Mouse (Mus musculus) olfactory bulb, adult 2 months (tissue): Measurements from ENCODE around the gene Wnt10b.

ENCODE experiments used
- CTCF ChIP-seq: fragments of 200-500 bp; IDR thresholded peaks from 2 replicates; pipeline ENCODE4 v1.5.1; 2012; ENCODE audit warnings: low read depth, mild to moderate bottlenecking, low read length, moderate library complexity; ENCODE audit not compliant: insufficient read depth
- POLR2A ChIP-seq: fragments of 200-500 bp; IDR thresholded peaks from 2 replicates; pipeline ENCODE4 v1.6.1; 2012; ENCODE audit warnings: mild to moderate bottlenecking, low read depth, low read length, moderate library complexity; ENCODE audit not compliant: insufficient read depth

DNA sequence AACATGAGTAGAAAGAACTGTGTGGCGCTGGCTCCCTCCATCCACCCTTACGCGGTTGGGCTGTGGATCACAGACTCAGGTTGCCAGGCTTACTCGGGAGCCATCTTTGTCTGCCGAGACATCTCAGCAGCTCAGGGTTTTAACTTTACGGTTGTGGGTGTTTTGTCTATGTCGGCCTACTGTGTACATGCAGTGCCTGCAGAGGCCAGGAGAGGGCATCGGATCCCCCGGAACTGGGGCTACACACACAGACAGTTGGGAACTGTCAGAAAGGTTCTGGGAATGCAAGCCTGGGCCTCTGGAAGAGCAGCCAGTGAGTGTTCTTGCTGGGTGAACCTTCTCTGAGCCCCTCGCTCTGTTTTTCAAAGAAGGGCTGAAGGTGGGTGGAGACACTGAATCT is 43.5 kb upstream of the Wnt10b start:
- TF ChIP-seq POLR2A (no peak), CTCF (no peak)
